Mouse (Mus musculus): Measurements from ENCODE around the gene Mmp25.
A peak's percentile ranks its signal among the peaks of the same experiment; 100 is the strongest.

Gene Mmp25

GRCm38 (mm10) chr17:23644613-23645495 lies at the start of gene Mmp25:
Gene Mmp25 (minus strand): TSS chr17:23645277.
- DNase-seq (ENCODE audit: low spot score) = no peak

- DNase-seq (ENCODE audit: low spot score) = no peak
Observed at GRCm38 (mm10) chr17:23694491-23694890, 49.4 kb upstream of the Mmp25 start.

GRCm38 (mm10) chr17:23683856-23684672 lies 39.0 kb upstream of the Mmp25 start, which contains the start of gene Cldn9:
Gene Cldn9 (minus strand): TSS chr17:23684026.
- no peak for DNase-seq (ENCODE audit: low spot score)

GRCm38 (mm10) chr17:23683226-23683625 lies 38.1 kb upstream of the Mmp25 start:
- DNase-seq (ENCODE audit: low spot score) = no peak

GRCm38 (mm10) chr17:23682530-23682929 lies 37.5 kb upstream of the Mmp25 start:
- no peak for DNase-seq (ENCODE audit: low spot score)

GRCm38 (mm10) chr17:23682092-23682491 lies 37.0 kb upstream of the Mmp25 start:
- DNase-seq (ENCODE audit: low spot score) = no peak

GRCm38 (mm10) chr17:23681086-23681485 lies 36.0 kb upstream of the Mmp25 start:
- no peak for DNase-seq (ENCODE audit: low spot score)

- no peak for DNase-seq (ENCODE audit: low spot score)
Observed at GRCm38 (mm10) chr17:23680336-23680735, 35.3 kb upstream of the Mmp25 start.

- DNase-seq (ENCODE audit: low spot score) = no peak
Observed at GRCm38 (mm10) chr17:23679127-23679835, 34.2 kb upstream of the Mmp25 start, which contains the start of gene Cldn6. Gene Cldn6 (plus strand): TSS chr17:23679249.

- DNase-seq (ENCODE audit: low spot score) = peak; percentile 74
Observed at GRCm38 (mm10) chr17:23677236-23677679, 32.2 kb upstream of the Mmp25 start, which contains the start of gene Tnfrsf12a. Gene Tnfrsf12a (minus strand): TSS chr17:23677468.

- no peak for DNase-seq (ENCODE audit: low spot score)
Observed at GRCm38 (mm10) chr17:23676473-23677031, 31.5 kb upstream of the Mmp25 start.

GRCm38 (mm10) chr17:23675564-23676281 lies 30.6 kb upstream of the Mmp25 start:
- peak; percentile 56 for DNase-seq (ENCODE audit: low spot score)

- DNase-seq (ENCODE audit: low spot score) = no peak
Observed at GRCm38 (mm10) chr17:23675127-23675526, 30.1 kb upstream of the Mmp25 start.

GRCm38 (mm10) chr17:23674271-23674952 lies 29.3 kb upstream of the Mmp25 start:
- DNase-seq (ENCODE audit: low spot score) = no peak

GRCm38 (mm10) chr17:23673424-23674073 lies 28.5 kb upstream of the Mmp25 start, which contains the start of the genes Hcfc1r1 and Thoc6:
Gene Hcfc1r1 (plus strand): TSS chr17:23673596.
Gene Thoc6 (minus strand): TSS chr17:23673882.
- peak; percentile 92 for DNase-seq (ENCODE audit: low spot score)

GRCm38 (mm10) chr17:23672761-23673160 lies 27.7 kb upstream of the Mmp25 start:
- DNase-seq (ENCODE audit: low spot score) = no peak

- no peak for DNase-seq (ENCODE audit: low spot score)
Observed at GRCm38 (mm10) chr17:23671519-23671918, 26.4 kb upstream of the Mmp25 start.

- no peak for DNase-seq (ENCODE audit: low spot score)
Observed at GRCm38 (mm10) chr17:23670516-23671074, 25.5 kb upstream of the Mmp25 start.

GRCm38 (mm10) chr17:23665511-23665910 lies 20.4 kb upstream of the Mmp25 start:
- DNase-seq (ENCODE audit: low spot score) = no peak
